Mouse (Mus musculus) limb, embryonic 14.5 days (tissue): ENCODE data around the gene Rgs6. TPM values are rescaled to one million over a fixed set of nuclear protein-coding genes. Genes with fewer than 3 reads are reported as not detected.

Source experiments
- ATAC-seq: fragments of 200-750 bp; cut with Nextera tagmentation; 2 replicates; pipeline ENCODE4 v1.8.0; 2017; ENCODE audit warnings: low read depth, moderate number of reproducible peaks, moderate TSS enrichment; ENCODE audit not compliant: low FRiP score
- DNase-seq: peaks from one replicate; pipeline ENCODE4 v3.0.0-alpha.2; 2015; ENCODE audit warnings: low spot score
- H3K27ac ChIP-seq: fragments of 300-500 bp; sonication (generic); replicated peaks from 2 replicates; pipeline ENCODE4 v1.5.1; 2014; ENCODE audit warnings: low read depth, mild to moderate bottlenecking, low read length, moderate library complexity, mixed read lengths
- H3K27me3 ChIP-seq: fragments of 300-500 bp; sonication (generic); 2 replicates; pipeline ENCODE4 v1.6.1; 2014; ENCODE audit warnings: low read length, mixed read lengths; ENCODE audit not compliant: control insufficient read depth, insufficient read depth
- H3K36me3 ChIP-seq: fragments of 300-500 bp; sonication (generic); 2 replicates; pipeline ENCODE4 v1.6.1; 2014; ENCODE audit warnings: mild to moderate bottlenecking, low read length, moderate library complexity, mixed read lengths; ENCODE audit not compliant: control insufficient read depth, insufficient read depth
- H3K4me1 ChIP-seq: fragments of 300-500 bp; sonication (generic); 2 replicates; pipeline ENCODE4 v1.6.1; 2014; ENCODE audit warnings: antibody characterized with exemption, low read length, mixed read lengths; ENCODE audit not compliant: control insufficient read depth, insufficient read depth
- H3K4me2 ChIP-seq: fragments of 300-500 bp; sonication (generic); replicated peaks from 2 replicates; pipeline ENCODE4 v1.6.1; 2014; ENCODE audit warnings: low read depth, mild to moderate bottlenecking, low read length, moderate library complexity; ENCODE audit not compliant: severe bottlenecking
- H3K4me3 ChIP-seq: fragments of 300-500 bp; sonication (generic); replicated peaks from 2 replicates; pipeline ENCODE4 v1.5.1; 2014; ENCODE audit warnings: low read length
- H3K9ac ChIP-seq: fragments of 300-500 bp; sonication (generic); 2 replicates; pipeline ENCODE4 v1.6.1; 2014; ENCODE audit warnings: mild to moderate bottlenecking, low read depth, low read length, moderate library complexity; ENCODE audit not compliant: severe bottlenecking
- H3K9me3 ChIP-seq: fragments of 300-500 bp; sonication (generic); 2 replicates; pipeline ENCODE4 v1.6.1; 2016; ENCODE audit warnings: low read length; ENCODE audit not compliant: control insufficient read depth
- POLR2A ChIP-seq: fragments of 200-500 bp; IDR thresholded peaks from 2 replicates; pipeline ENCODE4 v1.8.0; 2012; ENCODE audit warnings: inconsistent platforms, mild to moderate bottlenecking, moderate library complexity, borderline replicate concordance; ENCODE audit not compliant: insufficient read depth, insufficient read length; ENCODE audit errors: extremely low read depth
- WGBS: fragments of 180-500 bp; shearing (Covaris S2); extraction: QIAGEN DNeasy Blood & Tissue Kit; methylation state at CpG from one replicate; pipeline ENCODE4 v1.1.7; 2014; 5-methylcytosine and 5-hydroxymethylcytosine counted together
- polyA plus RNA-seq, 2 experiments: library from polyadenylated mRNA; depleted of rRNA in 1 of 2; stranded (reverse) in 1 of 2; unstranded in 1 of 2; fragments of >200 nt; fragmentation: Nextera tagmentation in 1 of 2; extraction: Ambion mirVana in 1 of 2; gene quantifications; 2 replicates each; pipeline versions ENCODE4 v1.2.1 to v1.2.3; 2012 to 2014

Rgs6 gene
- polyA plus RNA-seq, 2 experiments, result 1.2 to 1.5 TPM

DNA sequence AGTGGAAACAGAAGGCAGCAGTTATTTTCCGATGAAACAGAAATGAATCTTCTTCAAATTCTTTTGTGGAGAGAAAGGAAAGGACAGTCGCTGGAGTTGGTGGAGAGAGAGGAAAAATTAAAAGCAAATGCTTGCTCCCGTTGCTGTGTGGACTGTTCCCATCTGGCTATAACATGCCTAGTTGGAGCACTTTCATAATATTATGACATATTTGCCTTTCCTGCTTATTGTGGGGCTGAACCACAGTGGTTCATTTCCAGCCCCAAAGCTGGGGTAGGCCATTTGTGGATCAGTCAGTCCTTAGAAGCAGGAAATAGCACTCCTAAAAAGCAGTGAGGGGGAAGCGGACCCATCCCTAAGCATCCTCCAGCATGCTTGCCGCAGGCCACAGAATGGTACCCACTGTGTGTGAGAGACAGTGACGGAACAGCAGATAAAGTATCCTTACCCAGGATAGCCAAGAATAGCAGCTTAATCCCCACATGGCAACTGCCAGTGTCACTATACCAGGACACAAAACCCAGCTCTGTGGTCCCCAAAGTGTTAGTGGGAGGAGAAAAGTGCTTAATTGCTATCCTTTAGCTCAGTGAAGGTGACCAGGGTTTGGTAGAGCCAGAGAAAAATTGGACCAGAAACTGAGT, 456.0 kb downstream of the Rgs6 start:
- ATAC-seq (no peak), DNase-seq (no peak)
- H3K4me1 ChIP-seq, result no peaks in the 10 kb centered on the region
- no peak overlapping the region for H3K9ac ChIP-seq
- H3K9me3 ChIP-seq, result no peaks in the 10 kb centered on the region
- H3K27me3 ChIP-seq, result no peaks in the 10 kb centered on the region
- WGBS, result 65% methylated on average over 6 of the region's 6 CpGs
- no peak overlapping the region for H3K4me3 ChIP-seq
- no peak overlapping the region for H3K4me2 ChIP-seq
- H3K27ac ChIP-seq, result no peak overlapping the region
- TF ChIP-seq POLR2A, result no peak
- no peaks in the 10 kb centered on the region for H3K36me3 ChIP-seq

DNA sequence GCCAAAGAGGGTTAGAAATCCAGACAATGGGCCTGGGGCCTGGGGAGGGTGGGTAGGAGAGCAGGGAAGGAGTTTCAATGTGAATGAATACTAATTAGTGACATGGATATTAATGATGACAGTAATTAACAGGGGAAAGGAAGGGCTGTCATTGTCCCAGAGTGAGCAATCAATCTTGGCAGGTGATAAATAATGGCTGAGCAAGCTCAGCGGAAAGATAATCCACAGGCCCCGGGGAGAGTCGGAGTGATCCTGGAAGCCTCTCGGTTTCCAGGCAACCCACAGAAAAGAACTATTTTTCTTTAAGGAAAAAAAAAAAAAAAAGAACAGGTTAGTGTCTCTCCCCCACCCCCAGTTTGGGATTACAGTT, 456.5 kb downstream of the Rgs6 start:
- no peaks in the 10 kb centered on the region for H3K4me1 ChIP-seq
- no peak for ATAC-seq
- DNase-seq, result no peak
- no peaks in the 10 kb centered on the region for H3K9me3 ChIP-seq
- H3K4me3 ChIP-seq, result no peak overlapping the region
- no peak overlapping the region for H3K27ac ChIP-seq
- TF ChIP-seq POLR2A, result no peak
- no peaks in the 10 kb centered on the region for H3K27me3 ChIP-seq
- no peak overlapping the region for H3K9ac ChIP-seq
- WGBS, result 30% methylated on average over 4 of the region's 4 CpGs
- H3K4me2 ChIP-seq, result no peak overlapping the region
- H3K36me3 ChIP-seq, result no peaks in the 10 kb centered on the region

GRCm38 (mm10) chr12:83045001-83045531, 457.0 kb downstream of the Rgs6 start:
- no peaks in the 10 kb centered on the region for H3K36me3 ChIP-seq
- no peaks in the 10 kb centered on the region for H3K9me3 ChIP-seq
- no peak overlapping the region for H3K27ac ChIP-seq
- no peak overlapping the region for H3K4me2 ChIP-seq
- DNase-seq (peak; percentile 22), ATAC-seq (no peak)
- no peaks in the 10 kb centered on the region for H3K4me1 ChIP-seq
- WGBS, result 62% methylated on average over 12 of the region's 12 CpGs
- no peaks in the 10 kb centered on the region for H3K27me3 ChIP-seq
- TF ChIP-seq POLR2A, result no peak
- H3K4me3 ChIP-seq, result no peak overlapping the region
- H3K9ac ChIP-seq, result no peak overlapping the region

DNA sequence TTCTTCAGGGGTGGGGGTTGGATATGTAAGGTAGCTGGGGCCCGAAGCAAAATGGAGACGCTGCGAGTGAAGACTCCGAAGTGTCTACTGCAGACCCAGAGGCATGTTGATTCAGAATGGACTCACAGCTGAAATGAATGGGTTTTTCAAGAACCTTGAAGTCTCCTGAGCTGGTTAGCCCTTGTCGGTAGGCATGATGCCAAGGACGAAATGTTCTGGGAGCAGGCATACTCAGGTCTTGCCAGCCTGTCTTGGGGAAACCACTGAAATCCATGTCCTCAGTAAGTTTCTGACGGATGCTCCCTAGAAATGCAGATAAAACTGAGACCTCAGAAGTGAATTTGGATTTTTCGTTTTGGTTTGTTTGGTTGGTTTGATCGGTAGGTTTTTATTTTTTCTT, 458.6 kb downstream of the Rgs6 start:
- H3K9me3 ChIP-seq, result no peaks in the 10 kb centered on the region
- no peaks in the 10 kb centered on the region for H3K36me3 ChIP-seq
- 92% methylated on average over 9 of the region's 9 CpGs for WGBS
- H3K27me3 ChIP-seq, result no peaks in the 10 kb centered on the region
- H3K4me2 ChIP-seq, result no peak overlapping the region
- H3K4me1 ChIP-seq, result no peaks in the 10 kb centered on the region
- H3K4me3 ChIP-seq, result no peak overlapping the region
- no peak for TF ChIP-seq POLR2A
- no peak overlapping the region for H3K9ac ChIP-seq
- no peak overlapping the region for H3K27ac ChIP-seq
- ATAC-seq (no peak), DNase-seq (no peak)

DNA sequence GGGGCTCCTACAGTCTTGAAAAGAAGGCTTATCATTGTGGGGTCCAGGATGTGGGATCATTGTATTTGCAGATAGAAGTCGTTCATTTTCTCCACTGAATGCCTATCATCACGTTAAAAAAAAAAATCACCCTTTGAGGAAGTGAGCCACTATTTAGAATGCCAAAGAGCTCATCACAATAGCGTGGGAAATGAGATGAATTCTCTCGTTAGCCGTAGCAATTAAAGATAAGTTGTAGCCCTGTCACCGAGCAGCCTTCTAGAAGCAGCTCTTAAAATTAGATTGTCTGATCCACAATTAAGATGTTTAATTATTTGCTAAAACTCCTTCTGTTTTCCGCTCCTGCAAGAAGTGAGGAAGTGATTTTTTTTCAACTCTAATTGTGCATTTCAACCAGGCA, 459.6 kb downstream of the Rgs6 start:
- no peak for DNase-seq
- no peaks in the 10 kb centered on the region for H3K27me3 ChIP-seq
- no peaks in the 10 kb centered on the region for H3K4me1 ChIP-seq
- no peaks in the 10 kb centered on the region for H3K9me3 ChIP-seq
- 58% methylated on average over 7 of the region's 7 CpGs for WGBS
- H3K36me3 ChIP-seq, result no peaks in the 10 kb centered on the region
- no peak overlapping the region for H3K27ac ChIP-seq
- no peak overlapping the region for H3K9ac ChIP-seq
- no peak overlapping the region for H3K4me3 ChIP-seq
- TF ChIP-seq POLR2A, result no peak
- no peak overlapping the region for H3K4me2 ChIP-seq
- no peak for ATAC-seq
